Mouse (Mus musculus): Measurements from ENCODE around the gene Trap1.

DNA sequence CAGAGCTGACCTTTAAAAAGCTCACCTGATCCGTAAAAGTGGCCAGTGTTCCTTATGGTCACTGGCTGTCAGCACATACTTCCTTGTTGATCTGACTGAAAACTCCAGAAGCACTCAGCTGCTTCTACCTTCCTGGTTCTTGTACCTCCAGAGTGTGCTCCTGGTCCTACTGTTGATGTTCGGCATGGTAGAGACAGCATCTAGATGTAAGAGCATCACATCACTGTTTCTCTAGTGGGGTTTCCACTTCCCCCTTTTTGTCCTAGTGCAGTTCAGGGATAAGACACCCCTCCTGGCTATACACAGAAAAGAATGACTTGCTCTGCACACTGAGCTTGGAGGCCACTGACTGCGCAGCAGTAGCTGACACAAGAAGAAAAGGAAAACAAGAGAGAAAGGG, 43.2 kb downstream of the Trap1 start:
- TF ChIP-seq MAFK (IDR thresholded peaks at IDR 0.05; ENCODE audit: insufficient read depth, low read depth, low read length) (no peak), ZC3H11A (IDR thresholded peaks at IDR 0.05; ENCODE audit: borderline replicate concordance, low read depth, low read length) (no peak)

All from ES-E14 (cell line).